Mouse (Mus musculus): ENCODE results near the gene Glis1.

DNA sequence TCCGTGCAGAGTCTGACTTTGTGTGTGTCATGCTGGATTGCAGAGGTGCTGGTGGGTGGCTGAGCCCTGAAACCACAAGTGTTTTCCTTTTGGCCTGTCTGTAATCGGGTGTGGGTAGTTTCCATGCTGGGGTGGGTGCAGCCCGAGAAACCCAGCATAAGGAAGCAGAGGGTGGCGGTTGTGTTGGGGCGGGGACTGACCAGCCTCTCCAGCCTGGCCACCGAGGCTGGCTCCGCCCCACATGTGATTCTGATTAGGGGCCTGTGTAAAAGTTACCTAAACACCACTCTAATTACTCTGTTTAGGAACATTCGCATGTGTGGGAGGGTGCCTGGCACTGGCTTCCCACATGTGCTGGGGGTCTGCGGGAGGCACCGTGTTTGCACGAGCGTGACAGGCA is 23.2 kb downstream of the Glis1 start:
- TF ChIP-seq CTCF (IDR thresholded peaks at IDR 0.05; ENCODE audit: low read depth, low read length) (no peak), GATA1 (IDR thresholded peaks at IDR 0.05; ENCODE audit: borderline replicate concordance, low read length) (no peak), POLR2AphosphoS5 (IDR thresholded peaks at IDR 0.05; ENCODE audit: insufficient replicate concordance, low read depth, low read length) (no peak)

Data from G1E (cell line).